Mouse (Mus musculus): Measurements from ENCODE around the gene Tnks2. TPM values are rescaled to one million over a fixed set of nuclear protein-coding genes. Genes with fewer than 3 reads are reported as not detected.

Gene Tnks2
- polyA plus RNA-seq, 1 experiment from 2014 or later = 69.1 TPM

- H3K9me3 ChIP-seq (ENCODE audit: control insufficient read depth, low read depth, low read length) = no peaks in the 10 kb centered on the region
- H3K4me2 ChIP-seq (replicated peaks; ENCODE audit: low read depth, low read length) = no peak overlapping the region
- H3K4me1 ChIP-seq (ENCODE audit: control insufficient read depth, insufficient read depth, low read length) = no peaks in the 10 kb centered on the region
- no peak overlapping the region for H3K27ac ChIP-seq (ENCODE audit: low read length)
- H3K27me3 ChIP-seq (ENCODE audit: control insufficient read depth, insufficient read depth, low read length) = no peaks in the 10 kb centered on the region
- H3K36me3 ChIP-seq (ENCODE audit: control insufficient read depth, insufficient read depth, low read length) = no peaks in the 10 kb centered on the region
- H3K4me3 ChIP-seq (ENCODE audit: low read depth, low read length) = no peak overlapping the region
- WGBS = 77% methylated on average over 9 of the region's 9 CpGs
- no peak for ATAC-seq (ENCODE audit: insufficient number of reproducible peaks, insufficient read depth, low FRiP score, low read depth)
- H3K9ac ChIP-seq (replicated peaks; ENCODE audit: low read depth, low read length) = no peak overlapping the region
Measured at GRCm38 (mm10) chr19:36801856-36802641, 32.0 kb upstream of the Tnks2 start.

- 93% methylated on average over 8 of the region's 8 CpGs for WGBS
- no peaks in the 10 kb centered on the region for H3K4me1 ChIP-seq (ENCODE audit: control insufficient read depth, insufficient read depth, low read length)
- H3K36me3 ChIP-seq (ENCODE audit: control insufficient read depth, insufficient read depth, low read length) = no peaks in the 10 kb centered on the region
- no peak overlapping the region for H3K4me2 ChIP-seq (replicated peaks; ENCODE audit: low read depth, low read length)
- H3K9ac ChIP-seq (replicated peaks; ENCODE audit: low read depth, low read length) = no peak overlapping the region
- no peak overlapping the region for H3K4me3 ChIP-seq (ENCODE audit: low read depth, low read length)
- no peak for ATAC-seq (ENCODE audit: insufficient number of reproducible peaks, insufficient read depth, low FRiP score, low read depth)
- no peaks in the 10 kb centered on the region for H3K27me3 ChIP-seq (ENCODE audit: control insufficient read depth, insufficient read depth, low read length)
- H3K27ac ChIP-seq (ENCODE audit: low read length) = no peak overlapping the region
- no peaks in the 10 kb centered on the region for H3K9me3 ChIP-seq (ENCODE audit: control insufficient read depth, low read depth, low read length)
Measured at GRCm38 (mm10) chr19:36803403-36803802, 30.6 kb upstream of the Tnks2 start.

- Histone ChIP-seq H3K9me3 (ENCODE audit: control insufficient read depth, low read depth, low read length) (no peaks in the 10 kb centered on the region), H3K9ac (replicated peaks; ENCODE audit: low read depth, low read length) (no peak overlapping the region), H3K27ac (ENCODE audit: low read length) (no peak overlapping the region), H3K4me3 (ENCODE audit: low read depth, low read length) (no peak overlapping the region), H3K4me1 (ENCODE audit: control insufficient read depth, insufficient read depth, low read length) (no peaks in the 10 kb centered on the region), H3K27me3 (ENCODE audit: control insufficient read depth, insufficient read depth, low read length) (no peaks in the 10 kb centered on the region), H3K36me3 (ENCODE audit: control insufficient read depth, insufficient read depth, low read length) (no peaks in the 10 kb centered on the region), H3K4me2 (replicated peaks; ENCODE audit: low read depth, low read length) (no peak overlapping the region)
- WGBS = 69% methylated on average over 2 of the region's 2 CpGs
- ATAC-seq (ENCODE audit: insufficient number of reproducible peaks, insufficient read depth, low FRiP score, low read depth) = no peak
Measured at GRCm38 (mm10) chr19:36806842-36807241, 27.2 kb upstream of the Tnks2 start.

GRCm38 (mm10) chr19:36808426-36809105 is 25.5 kb upstream of the Tnks2 start:
- H3K4me3 ChIP-seq (ENCODE audit: low read depth, low read length) = no peak overlapping the region

GRCm38 (mm10) chr19:36809476-36810168 is 24.4 kb upstream of the Tnks2 start:
- peak; percentile 30; the same call in 1 of the 2 replicates for ATAC-seq (ENCODE audit: insufficient number of reproducible peaks, insufficient read depth, low FRiP score, low read depth)
- Histone ChIP-seq H3K36me3 (ENCODE audit: control insufficient read depth, insufficient read depth, low read length) (no peaks in the 10 kb centered on the region), H3K27ac (ENCODE audit: low read length) (no peak overlapping the region), H3K4me2 (replicated peaks; ENCODE audit: low read depth, low read length) (0 out of 2 replicates have a peak overlapping the region, but pooled peaks have one; percentile 8), H3K9me3 (ENCODE audit: control insufficient read depth, low read depth, low read length) (no peaks in the 10 kb centered on the region), H3K4me3 (ENCODE audit: low read depth, low read length) (no peak overlapping the region), H3K4me1 (ENCODE audit: control insufficient read depth, insufficient read depth, low read length) (no peaks in the 10 kb centered on the region), H3K27me3 (ENCODE audit: control insufficient read depth, insufficient read depth, low read length) (no peaks in the 10 kb centered on the region), H3K9ac (replicated peaks; ENCODE audit: low read depth, low read length) (no peak overlapping the region)
- 34% methylated on average over 12 of the region's 12 CpGs for WGBS

More at GRCm38 (mm10) chr19:36808426-36809105, 25.5 kb upstream of the Tnks2 start:
- no peak overlapping the region for H3K27ac ChIP-seq (ENCODE audit: low read length)
- WGBS = 50% methylated on average over 21 of the region's 21 CpGs
- no peaks in the 10 kb centered on the region for H3K4me1 ChIP-seq (ENCODE audit: control insufficient read depth, insufficient read depth, low read length)
- no peaks in the 10 kb centered on the region for H3K9me3 ChIP-seq (ENCODE audit: control insufficient read depth, low read depth, low read length)
- H3K9ac ChIP-seq (replicated peaks; ENCODE audit: low read depth, low read length) = no peak overlapping the region
- no peaks in the 10 kb centered on the region for H3K36me3 ChIP-seq (ENCODE audit: control insufficient read depth, insufficient read depth, low read length)
- H3K4me2 ChIP-seq (replicated peaks; ENCODE audit: low read depth, low read length) = no peak overlapping the region; the same call in 1 of the 2 replicates
- peak; percentile 84 for ATAC-seq (ENCODE audit: insufficient number of reproducible peaks, insufficient read depth, low FRiP score, low read depth)
- H3K27me3 ChIP-seq (ENCODE audit: control insufficient read depth, insufficient read depth, low read length) = no peaks in the 10 kb centered on the region

GRCm38 (mm10) chr19:36812011-36812410 is 22.0 kb upstream of the Tnks2 start:
- Histone ChIP-seq H3K4me3 (ENCODE audit: low read depth, low read length) (no peak overlapping the region), H3K4me2 (replicated peaks; ENCODE audit: low read depth, low read length) (no peak overlapping the region), H3K27ac (ENCODE audit: low read length) (no peak overlapping the region), H3K9ac (replicated peaks; ENCODE audit: low read depth, low read length) (no peak overlapping the region), H3K9me3 (ENCODE audit: control insufficient read depth, low read depth, low read length) (no peaks in the 10 kb centered on the region), H3K27me3 (ENCODE audit: control insufficient read depth, insufficient read depth, low read length) (no peaks in the 10 kb centered on the region), H3K4me1 (ENCODE audit: control insufficient read depth, insufficient read depth, low read length) (no peaks in the 10 kb centered on the region), H3K36me3 (ENCODE audit: control insufficient read depth, insufficient read depth, low read length) (no peaks in the 10 kb centered on the region)
- WGBS = 56% methylated on average over 8 of the region's 8 CpGs
- ATAC-seq (ENCODE audit: insufficient number of reproducible peaks, insufficient read depth, low FRiP score, low read depth) = no peak

GRCm38 (mm10) chr19:36815396-36816271 is 18.4 kb upstream of the Tnks2 start:
- Histone ChIP-seq H3K9ac (replicated peaks; ENCODE audit: low read depth, low read length) (no peak overlapping the region), H3K4me3 (ENCODE audit: low read depth, low read length) (peak overlapping the region; percentile 13; the same call in 1 of the 2 replicates), H3K4me2 (replicated peaks; ENCODE audit: low read depth, low read length) (peak overlapping the region; percentile 44), H3K36me3 (ENCODE audit: control insufficient read depth, insufficient read depth, low read length) (no peaks in the 10 kb centered on the region), H3K9me3 (ENCODE audit: control insufficient read depth, low read depth, low read length) (no peaks in the 10 kb centered on the region), H3K4me1 (ENCODE audit: control insufficient read depth, insufficient read depth, low read length) (no peaks in the 10 kb centered on the region), H3K27me3 (ENCODE audit: control insufficient read depth, insufficient read depth, low read length) (no peaks in the 10 kb centered on the region), H3K27ac (ENCODE audit: low read length) (no peak overlapping the region)
- 14% methylated on average over 32 of the region's 32 CpGs for WGBS
- peak; percentile 65; the same call in 1 of the 2 replicates for ATAC-seq (ENCODE audit: insufficient number of reproducible peaks, insufficient read depth, low FRiP score, low read depth)

Data from stomach, embryonic 14.5 days (tissue).